Mouse (Mus musculus): ENCODE results near the gene Ube2r2. TPM values are rescaled to one million over a fixed set of nuclear protein-coding genes. Genes with fewer than 3 reads are reported as not detected.

Ube2r2 gene
- total and polyA plus RNA-seq, 3 experiments: 40.9 to 220 (median 44.8) TPM

DNA sequence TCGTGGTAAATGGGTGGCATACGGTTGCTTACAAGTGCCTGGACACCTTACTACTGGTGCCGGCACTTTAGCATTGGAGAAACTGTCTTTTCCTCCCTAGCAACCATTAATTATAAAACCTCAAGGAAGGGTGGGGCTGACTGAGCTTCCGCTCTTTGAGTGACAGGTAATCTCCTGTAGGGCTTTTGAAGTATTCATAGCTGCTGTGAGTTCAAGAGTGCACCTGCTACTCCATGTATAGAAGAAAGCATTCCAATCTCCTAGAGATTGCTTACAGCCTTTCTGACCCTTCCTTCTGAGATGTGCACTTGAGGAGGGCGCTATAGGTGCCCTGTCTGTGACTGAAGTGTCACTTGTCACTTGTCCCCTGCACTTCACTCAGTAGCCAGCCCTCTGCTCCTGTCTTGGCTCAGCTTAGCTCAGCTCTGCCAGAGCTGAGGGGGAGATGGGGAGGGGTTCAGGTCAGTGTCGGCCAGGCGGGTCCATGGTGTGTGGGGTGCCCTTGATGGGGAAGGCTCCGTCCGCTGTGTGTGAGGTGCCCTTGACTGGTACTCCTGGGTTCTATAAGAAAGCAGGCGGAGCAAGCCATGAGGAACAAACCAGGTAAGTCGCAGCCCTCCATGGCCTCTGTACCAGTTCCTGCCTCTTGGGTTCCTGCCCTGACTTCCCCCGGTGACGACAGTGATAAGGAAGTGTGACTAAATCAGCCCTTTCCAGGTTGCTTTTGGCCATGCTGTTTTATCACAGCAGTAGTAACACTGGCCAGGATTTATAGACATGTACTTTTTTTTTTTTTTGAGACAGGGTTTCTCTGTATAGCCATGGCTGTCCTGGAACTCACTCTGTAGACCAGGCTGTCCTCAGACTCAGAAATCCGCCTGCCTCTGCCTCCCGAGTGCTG is 44.5 kb downstream of the Ube2r2 start:
- Histone ChIP-seq H3K36me3 (replicated peaks) (peaks cover 80% of the 10 kb centered on the region), H3K4me3 (ENCODE audit: low read depth, low read length) (no peak overlapping the region), H3K27me3 (ENCODE audit: insufficient read depth, low read length) (no peaks in the 10 kb centered on the region), H3K9me3 (replicated peaks) (no peaks in the 10 kb centered on the region), H3K4me1 (ENCODE audit: insufficient read depth, low read depth, low read length) (peaks cover 5% of the 10 kb centered on the region)
- ATAC-seq (ENCODE audit: extremely low read depth, insufficient number of reproducible peaks, low FRiP score, poor library complexity, severe bottlenecking): no peak
- DNase-seq (ENCODE audit: low spot score): no peak
- no peak for TF ChIP-seq CTCF (IDR thresholded peaks at IDR 0.05; ENCODE audit: low read depth, low read length)
- TF ChIP-seq POLR2AphosphoS5 (IDR thresholded peaks at IDR 0.05; ENCODE audit: insufficient replicate concordance, low read depth, low read length): no peak
- TF ChIP-seq TAL1 (conservative IDR thresholded peaks at IDR 0.05; ENCODE audit: low read depth, low read length): no peak

DNA sequence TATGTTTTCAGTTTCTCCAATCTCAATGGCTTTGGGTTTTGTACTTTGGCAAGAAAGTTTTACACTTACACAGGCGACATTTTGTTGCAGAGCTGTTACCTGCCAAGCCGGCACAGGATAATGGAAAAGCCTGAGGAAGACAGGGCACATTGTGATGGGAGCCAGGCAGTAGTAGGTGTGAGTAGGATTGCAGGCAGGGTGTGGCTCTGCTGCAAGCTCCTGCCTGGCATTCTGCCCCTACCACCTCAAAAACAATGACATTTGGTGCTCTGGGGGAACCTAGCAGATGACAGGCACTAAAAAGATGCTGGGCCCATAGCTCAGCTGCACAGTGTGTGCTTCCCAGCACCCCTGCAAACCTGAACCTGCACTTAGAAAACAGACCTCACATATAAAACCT is 54.3 kb downstream of the Ube2r2 start:
- Histone ChIP-seq H3K4me3 (ENCODE audit: low read depth, low read length) (no peak overlapping the region), H3K27me3 (ENCODE audit: insufficient read depth, low read length) (no peaks in the 10 kb centered on the region), H3K4me1 (ENCODE audit: insufficient read depth, low read depth, low read length) (peaks cover 23% of the 10 kb centered on the region), H3K9me3 (replicated peaks) (no peaks in the 10 kb centered on the region), H3K36me3 (replicated peaks) (peaks cover 96% of the 10 kb centered on the region)
- ATAC-seq (ENCODE audit: extremely low read depth, insufficient number of reproducible peaks, low FRiP score, poor library complexity, severe bottlenecking) (no peak), DNase-seq (ENCODE audit: low spot score) (no peak)
- TF ChIP-seq GATA1 (IDR thresholded peaks at IDR 0.05; ENCODE audit: borderline replicate concordance, low read length) (no peak), TAL1 (conservative IDR thresholded peaks at IDR 0.05; ENCODE audit: low read depth, low read length) (no peak)

DNA sequence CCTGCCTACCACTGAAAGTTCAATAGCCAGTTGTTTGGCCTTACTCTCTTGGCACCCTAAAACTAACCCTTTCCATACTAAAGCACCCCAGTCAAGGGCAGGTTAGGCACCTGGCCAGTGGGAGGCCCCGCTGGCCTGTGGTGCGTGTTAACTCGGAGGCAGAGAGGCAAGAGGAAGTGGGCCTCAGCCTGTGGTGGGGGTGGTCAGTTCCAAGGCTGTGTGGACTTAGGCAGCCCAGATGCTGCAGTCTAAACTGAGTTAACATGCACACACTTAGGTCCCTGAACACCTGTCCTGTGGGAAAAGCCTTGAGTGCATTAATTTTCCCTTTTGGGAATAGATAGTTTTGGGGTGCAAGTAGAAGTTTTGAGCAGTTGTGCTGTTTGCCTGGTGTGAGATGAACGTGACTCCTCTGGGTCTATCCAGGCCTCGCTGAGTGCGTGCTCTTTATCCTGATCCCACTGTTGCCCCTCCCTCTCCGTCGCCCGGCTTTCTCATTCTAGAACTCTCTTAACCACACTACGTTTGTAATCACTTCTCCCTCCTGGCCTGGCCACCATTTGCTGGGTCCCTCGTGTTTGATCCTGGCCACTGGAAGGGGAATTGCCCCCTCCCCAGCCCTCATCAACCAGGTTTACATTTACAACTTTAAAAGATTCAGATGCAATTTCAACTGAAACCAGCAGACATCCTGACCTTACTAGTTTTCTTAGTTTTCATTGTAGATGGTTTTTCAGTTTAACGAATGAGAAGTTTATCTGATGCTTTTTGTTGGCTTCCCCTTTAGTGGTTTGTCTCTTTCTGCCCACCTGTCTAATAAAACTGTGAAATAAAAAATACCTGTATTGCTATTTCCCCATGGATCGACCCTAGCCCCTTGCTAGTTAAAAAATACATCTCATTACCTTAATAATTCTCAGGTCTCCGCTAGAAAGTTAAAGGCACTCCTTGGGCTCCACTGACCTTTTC is 57.3 kb downstream of the Ube2r2 start:
- no peak overlapping the region for H3K4me3 ChIP-seq (ENCODE audit: low read depth, low read length)
- no peaks in the 10 kb centered on the region for H3K9me3 ChIP-seq (replicated peaks)
- DNase-seq (ENCODE audit: low spot score): no peak
- H3K36me3 ChIP-seq (replicated peaks): peaks cover 98% of the 10 kb centered on the region
- no peak; the same call in 1 of the 2 replicates for ATAC-seq (ENCODE audit: extremely low read depth, insufficient number of reproducible peaks, low FRiP score, poor library complexity, severe bottlenecking)
- TF ChIP-seq GATA2 (IDR thresholded peaks at IDR 0.05; ENCODE audit: borderline replicate concordance, low read depth, low read length) (no peak), CTCF (IDR thresholded peaks at IDR 0.05; ENCODE audit: low read depth, low read length) (no peak), GATA1 (IDR thresholded peaks at IDR 0.05; ENCODE audit: borderline replicate concordance, low read length) (no peak), TAL1 (conservative IDR thresholded peaks at IDR 0.05; ENCODE audit: low read depth, low read length) (no peak), POLR2AphosphoS5 (IDR thresholded peaks at IDR 0.05; ENCODE audit: insufficient replicate concordance, low read depth, low read length) (no peak)
- peaks cover 23% of the 10 kb centered on the region for H3K4me1 ChIP-seq (ENCODE audit: insufficient read depth, low read depth, low read length)
- no peaks in the 10 kb centered on the region for H3K27me3 ChIP-seq (ENCODE audit: insufficient read depth, low read length)

DNA sequence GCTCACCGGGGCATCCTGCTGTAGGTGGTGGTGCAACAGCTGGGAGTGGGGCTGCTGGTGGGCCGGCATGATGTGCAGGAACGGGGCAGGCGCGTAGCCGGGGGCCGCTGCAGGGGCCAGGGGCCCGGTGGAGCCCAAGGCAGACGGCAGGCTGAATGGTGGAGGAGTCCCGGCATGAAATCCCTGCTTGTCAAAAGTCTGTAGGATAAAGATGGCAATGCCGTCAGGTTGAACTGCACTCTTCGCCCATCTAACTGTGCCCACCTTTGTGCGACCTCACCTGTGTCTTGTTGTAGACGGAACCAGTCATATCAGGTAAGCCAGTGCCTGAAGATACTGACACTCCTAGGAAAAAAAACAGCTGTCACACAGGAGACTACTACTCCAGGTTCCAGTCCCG is 59.8 kb downstream of the Ube2r2 start:
- Histone ChIP-seq H3K4me3 (ENCODE audit: low read depth, low read length) (no peak overlapping the region), H3K4me1 (ENCODE audit: insufficient read depth, low read depth, low read length) (peaks cover 23% of the 10 kb centered on the region), H3K27me3 (ENCODE audit: insufficient read depth, low read length) (no peaks in the 10 kb centered on the region), H3K36me3 (replicated peaks) (peaks cover 98% of the 10 kb centered on the region), H3K9me3 (replicated peaks) (no peaks in the 10 kb centered on the region)
- ATAC-seq (ENCODE audit: extremely low read depth, insufficient number of reproducible peaks, low FRiP score, poor library complexity, severe bottlenecking) (no peak), DNase-seq (ENCODE audit: low spot score) (no peak)
- TF ChIP-seq TAL1 (conservative IDR thresholded peaks at IDR 0.05; ENCODE audit: low read depth, low read length) (no peak), CTCF (IDR thresholded peaks at IDR 0.05; ENCODE audit: low read depth, low read length) (no peak), GATA1 (IDR thresholded peaks at IDR 0.05; ENCODE audit: borderline replicate concordance, low read length) (no peak), POLR2AphosphoS5 (IDR thresholded peaks at IDR 0.05; ENCODE audit: insufficient replicate concordance, low read depth, low read length) (no peak), GATA2 (IDR thresholded peaks at IDR 0.05; ENCODE audit: borderline replicate concordance, low read depth, low read length) (no peak)

DNA sequence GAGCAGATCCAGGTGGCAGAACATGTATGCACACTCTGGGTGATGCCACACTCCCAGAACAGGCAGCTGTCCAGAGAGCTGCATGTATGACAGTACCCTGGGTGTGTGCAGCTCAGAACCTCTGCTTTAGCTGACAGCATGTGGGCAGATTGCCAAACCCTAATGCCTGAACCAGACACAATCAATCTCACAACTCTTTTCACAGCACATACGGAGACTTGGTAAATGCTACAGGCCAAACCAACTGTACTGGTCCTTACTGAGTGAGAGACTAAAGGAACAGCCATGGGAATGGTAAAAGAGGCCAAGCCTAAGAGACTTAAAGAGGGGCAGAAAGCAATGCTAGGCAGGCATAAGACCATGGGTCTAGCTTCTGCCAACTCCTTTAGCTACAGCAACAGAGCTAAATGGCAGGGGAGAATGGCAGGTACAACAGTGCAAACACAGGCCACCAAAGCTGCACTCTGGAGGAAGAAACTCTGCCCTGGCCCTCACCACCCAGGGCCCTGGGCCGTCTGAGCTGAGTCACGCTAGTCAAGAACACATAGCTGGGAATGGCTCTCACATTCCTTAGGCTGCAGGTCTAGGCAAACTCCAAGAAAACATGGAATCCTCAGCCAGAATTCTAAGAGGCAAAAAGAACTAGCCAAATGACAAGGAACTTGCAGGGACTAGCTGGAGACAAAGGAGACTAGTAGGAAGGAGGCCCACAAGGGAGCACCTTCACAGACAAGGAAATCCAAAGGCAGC is 61.5 kb downstream of the Ube2r2 start:
- H3K9me3 ChIP-seq (replicated peaks): no peaks in the 10 kb centered on the region
- H3K27me3 ChIP-seq (ENCODE audit: insufficient read depth, low read length): no peaks in the 10 kb centered on the region
- ATAC-seq (ENCODE audit: extremely low read depth, insufficient number of reproducible peaks, low FRiP score, poor library complexity, severe bottlenecking) (no peak), DNase-seq (ENCODE audit: low spot score) (no peak)
- H3K4me3 ChIP-seq (ENCODE audit: low read depth, low read length): no peak overlapping the region
- H3K4me1 ChIP-seq (ENCODE audit: insufficient read depth, low read depth, low read length): peaks cover 19% of the 10 kb centered on the region
- peaks cover 100% of the 10 kb centered on the region for H3K36me3 ChIP-seq (replicated peaks)
- TF ChIP-seq GATA2 (IDR thresholded peaks at IDR 0.05; ENCODE audit: borderline replicate concordance, low read depth, low read length) (no peak), CTCF (IDR thresholded peaks at IDR 0.05; ENCODE audit: low read depth, low read length) (no peak), GATA1 (IDR thresholded peaks at IDR 0.05; ENCODE audit: borderline replicate concordance, low read length) (no peak), POLR2AphosphoS5 (IDR thresholded peaks at IDR 0.05; ENCODE audit: insufficient replicate concordance, low read depth, low read length) (no peak), TAL1 (conservative IDR thresholded peaks at IDR 0.05; ENCODE audit: low read depth, low read length) (no peak)

All from G1E (cell line).